Mouse (Mus musculus): ENCODE measurements around the gene Flt3l. TPM values are rescaled to one million over a fixed set of nuclear protein-coding genes. Genes with fewer than 3 reads are reported as not detected.

Gene Flt3l
- polyA plus RNA-seq, 1 experiment from 2014 or later, result 5.1 TPM

GRCm38 (mm10) chr7:45166950-45167401 is 30.7 kb upstream of the Flt3l start:
- Histone ChIP-seq H3K4me3 (ENCODE audit: low read depth, low read length) (no peak overlapping the region), H3K4me1 (ENCODE audit: insufficient read depth, low read depth, low read length) (0 out of 2 replicates have a peak, but pooled peaks cover 5% of the 10 kb centered on the region), H3K4me2 (replicated peaks; ENCODE audit: low read depth, low read length) (no peak overlapping the region), H3K36me3 (ENCODE audit: insufficient read depth, low read length) (no peaks in the 10 kb centered on the region), H3K9ac (replicated peaks; ENCODE audit: low read depth) (no peak overlapping the region), H3K27me3 (replicated peaks; ENCODE audit: insufficient read depth, low read length) (peaks cover 69% of the 10 kb centered on the region), H3K27ac (ENCODE audit: low read length) (no peak overlapping the region), H3K9me3 (ENCODE audit: low read length) (no peaks in the 10 kb centered on the region; the same call in 1 of the 2 replicates)
- no peak for DNase-seq (ENCODE audit: low spot score)
- TF ChIP-seq CTCF (IDR thresholded peaks at IDR 0.05) (no peak), EP300 (IDR thresholded peaks at IDR 0.05) (no peak)
- ATAC-seq, result no peak
- WGBS, result 24% methylated on average over 9 of the region's 10 CpGs

GRCm38 (mm10) chr7:45165701-45166100 is 29.5 kb upstream of the Flt3l start:
- no peak for TF ChIP-seq EP300 (IDR thresholded peaks at IDR 0.05)
- no peak for TF ChIP-seq CTCF (IDR thresholded peaks at IDR 0.05)
- Histone ChIP-seq H3K27ac (ENCODE audit: low read length) (no peak overlapping the region), H3K9me3 (ENCODE audit: low read length) (no peaks in the 10 kb centered on the region; the same call in 1 of the 2 replicates), H3K36me3 (ENCODE audit: insufficient read depth, low read length) (no peaks in the 10 kb centered on the region), H3K9ac (replicated peaks; ENCODE audit: low read depth) (no peak overlapping the region), H3K27me3 (replicated peaks; ENCODE audit: insufficient read depth, low read length) (peaks cover 69% of the 10 kb centered on the region), H3K4me1 (ENCODE audit: insufficient read depth, low read depth, low read length) (0 out of 2 replicates have a peak, but pooled peaks cover 5% of the 10 kb centered on the region), H3K4me2 (replicated peaks; ENCODE audit: low read depth, low read length) (no peak overlapping the region), H3K4me3 (ENCODE audit: low read depth, low read length) (no peak overlapping the region)
- WGBS, result 46% methylated on average over 11 of the region's 11 CpGs
- DNase-seq (ENCODE audit: low spot score) (no peak), ATAC-seq (no peak)

GRCm38 (mm10) chr7:45164833-45165232 is 28.6 kb upstream of the Flt3l start:
- TF ChIP-seq CTCF (IDR thresholded peaks at IDR 0.05), result no peak
- TF ChIP-seq EP300 (IDR thresholded peaks at IDR 0.05), result no peak
- WGBS, result 60% methylated on average over 5 of the region's 5 CpGs

GRCm38 (mm10) chr7:45163735-45164490 is 27.7 kb upstream of the Flt3l start, which contains the start of gene Slc17a7:
Slc17a7 (plus strand) TSS chr7:45163949.
- TF ChIP-seq EP300 (IDR thresholded peaks at IDR 0.05), result no peak
- TF ChIP-seq CTCF (IDR thresholded peaks at IDR 0.05), result no peak
- H3K27ac ChIP-seq (ENCODE audit: low read length), result no peak within 1 kb of the TSS
- peak within 1 kb of the TSS; percentile 64 for H3K4me2 ChIP-seq (replicated peaks; ENCODE audit: low read depth, low read length)
- no peaks in the 10 kb centered on the region for H3K36me3 ChIP-seq (ENCODE audit: insufficient read depth, low read length)
- no peaks in the 10 kb centered on the region for H3K9me3 ChIP-seq (ENCODE audit: low read length)
- ATAC-seq (no peak; the same call in 1 of the 2 replicates), DNase-seq (ENCODE audit: low spot score) (peak; percentile 41)
- 3% methylated on average over 31 of the region's 41 CpGs for WGBS
- H3K4me1 ChIP-seq (ENCODE audit: insufficient read depth, low read depth, low read length), result 0 out of 2 replicates have a peak, but pooled peaks cover 5% of the 10 kb centered on the region
- H3K4me3 ChIP-seq (ENCODE audit: low read depth, low read length), result peak within 1 kb of the TSS; percentile 39
- no peak within 1 kb of the TSS; the same call in 1 of the 2 replicates for H3K9ac ChIP-seq (replicated peaks; ENCODE audit: low read depth)
- H3K27me3 ChIP-seq (replicated peaks; ENCODE audit: insufficient read depth, low read length), result peaks cover 55% of the 10 kb centered on the region

More at GRCm38 (mm10) chr7:45164833-45165232, 28.6 kb upstream of the Flt3l start:
- no peak overlapping the region for H3K4me3 ChIP-seq (ENCODE audit: low read depth, low read length)
- ATAC-seq (no peak), DNase-seq (ENCODE audit: low spot score) (no peak)
- H3K9ac ChIP-seq (replicated peaks; ENCODE audit: low read depth), result no peak overlapping the region
- peaks cover 64% of the 10 kb centered on the region for H3K27me3 ChIP-seq (replicated peaks; ENCODE audit: insufficient read depth, low read length)
- H3K27ac ChIP-seq (ENCODE audit: low read length), result no peak overlapping the region
- 0 out of 2 replicates have a peak, but pooled peaks cover 5% of the 10 kb centered on the region for H3K4me1 ChIP-seq (ENCODE audit: insufficient read depth, low read depth, low read length)
- H3K9me3 ChIP-seq (ENCODE audit: low read length), result no peaks in the 10 kb centered on the region
- H3K36me3 ChIP-seq (ENCODE audit: insufficient read depth, low read length), result no peaks in the 10 kb centered on the region
- no peak overlapping the region for H3K4me2 ChIP-seq (replicated peaks; ENCODE audit: low read depth, low read length)

GRCm38 (mm10) chr7:45162996-45163615 is 26.9 kb upstream of the Flt3l start:
- TF ChIP-seq CTCF (IDR thresholded peaks at IDR 0.05) (no peak), EP300 (IDR thresholded peaks at IDR 0.05) (no peak)
- no peak overlapping the region for H3K27ac ChIP-seq (ENCODE audit: low read length)
- 66% methylated on average over 9 of the region's 9 CpGs for WGBS
- no peaks in the 10 kb centered on the region for H3K36me3 ChIP-seq (ENCODE audit: insufficient read depth, low read length)
- DNase-seq (ENCODE audit: low spot score) (no peak), ATAC-seq (no peak)
- no peaks in the 10 kb centered on the region for H3K9me3 ChIP-seq (ENCODE audit: low read length)
- H3K4me3 ChIP-seq (ENCODE audit: low read depth, low read length), result no peak overlapping the region
- peaks cover 47% of the 10 kb centered on the region for H3K27me3 ChIP-seq (replicated peaks; ENCODE audit: insufficient read depth, low read length)
- no peak overlapping the region for H3K9ac ChIP-seq (replicated peaks; ENCODE audit: low read depth)
- 0 out of 2 replicates have a peak, but pooled peaks cover 5% of the 10 kb centered on the region for H3K4me1 ChIP-seq (ENCODE audit: insufficient read depth, low read depth, low read length)
- H3K4me2 ChIP-seq (replicated peaks; ENCODE audit: low read depth, low read length), result no peak overlapping the region

GRCm38 (mm10) chr7:45162551-45162950 is 26.3 kb upstream of the Flt3l start:
- TF ChIP-seq CTCF (IDR thresholded peaks at IDR 0.05) (no peak), EP300 (IDR thresholded peaks at IDR 0.05) (no peak)
- Histone ChIP-seq H3K27me3 (replicated peaks; ENCODE audit: insufficient read depth, low read length) (peaks cover 41% of the 10 kb centered on the region), H3K9me3 (ENCODE audit: low read length) (no peaks in the 10 kb centered on the region), H3K4me3 (ENCODE audit: low read depth, low read length) (peak overlapping the region; percentile 26; the same call in 1 of the 2 replicates), H3K27ac (ENCODE audit: low read length) (no peak overlapping the region), H3K4me1 (ENCODE audit: insufficient read depth, low read depth, low read length) (0 out of 2 replicates have a peak, but pooled peaks cover 5% of the 10 kb centered on the region), H3K9ac (replicated peaks; ENCODE audit: low read depth) (no peak overlapping the region), H3K4me2 (replicated peaks; ENCODE audit: low read depth, low read length) (peak overlapping the region; percentile 69), H3K36me3 (ENCODE audit: insufficient read depth, low read length) (no peaks in the 10 kb centered on the region)
- WGBS, result 25% methylated on average over 6 of the region's 6 CpGs
- ATAC-seq, result no peak; the same call in 1 of the 2 replicates
- peak; percentile 23 for DNase-seq (ENCODE audit: low spot score)

All from lung, postnatal 0 days (tissue).